Mouse (Mus musculus) midbrain, postnatal 0 days (tissue): ENCODE measurements around the gene Apoa2. TPM values are rescaled to one million over a fixed set of nuclear protein-coding genes. Genes with fewer than 3 reads are reported as not detected.

ENCODE experiments used
- ATAC-seq: fragments of 200-750 bp; cut with Nextera tagmentation; 2 replicates; pipeline ENCODE4 v1.8.0; 2017; ENCODE audit warnings: moderate number of reproducible peaks, mild to moderate bottlenecking, moderate TSS enrichment, moderate library complexity; ENCODE audit not compliant: low FRiP score
- DNase-seq: peaks from one replicate; pipeline ENCODE4 v3.0.0-alpha.2; 2015; ENCODE audit warnings: low spot score
- H3K27ac ChIP-seq: fragments of 300-500 bp; sonication (generic); 2 replicates; pipeline ENCODE4 v1.5.1; 2014; ENCODE audit warnings: low read depth, mild to moderate bottlenecking, low read length, mixed read lengths
- H3K27me3 ChIP-seq: fragments of 300-500 bp; sonication (generic); 2 replicates; pipeline ENCODE4 v1.6.1; 2014; ENCODE audit warnings: low read length, control low read depth, mixed read lengths; ENCODE audit not compliant: insufficient read depth
- H3K36me3 ChIP-seq: fragments of 300-500 bp; sonication (generic); 2 replicates; pipeline ENCODE4 v1.6.1; 2014; ENCODE audit warnings: low read length, control low read depth, mixed read lengths; ENCODE audit not compliant: insufficient read depth
- H3K4me1 ChIP-seq: fragments of 300-500 bp; sonication (generic); 2 replicates; pipeline ENCODE4 v1.6.1; 2014; ENCODE audit warnings: mild to moderate bottlenecking, control low read depth, antibody characterized with exemption, low read length, mixed read lengths; ENCODE audit not compliant: insufficient read depth
- H3K4me2 ChIP-seq: fragments of 300-500 bp; sonication (generic); 2 replicates; pipeline ENCODE4 v1.6.1; 2014; ENCODE audit warnings: low read depth, mild to moderate bottlenecking, low read length, mixed read lengths; ENCODE audit not compliant: poor library complexity, severe bottlenecking
- H3K4me3 ChIP-seq: fragments of 300-500 bp; sonication (generic); 2 replicates; pipeline ENCODE4 v1.5.1; 2014; ENCODE audit warnings: low read depth, mild to moderate bottlenecking, low read length, moderate library complexity
- H3K9ac ChIP-seq: fragments of 300-500 bp; sonication (generic); replicated peaks from 2 replicates; pipeline ENCODE4 v1.6.1; 2014; ENCODE audit warnings: mild to moderate bottlenecking, low read length, moderate library complexity, mixed read lengths; ENCODE audit not compliant: poor library complexity, severe bottlenecking
- H3K9me3 ChIP-seq: fragments of 300-500 bp; sonication (generic); 2 replicates; pipeline ENCODE4 v1.6.1; 2016; ENCODE audit warnings: low read length, control low read depth
- CTCF ChIP-seq: IDR thresholded peaks from 2 replicates; pipeline ENCODE4 v1.5.1; 2016; ENCODE audit warnings: antibody characterized with exemption, mild to moderate bottlenecking
- WGBS: fragments of 180-500 bp; shearing (Covaris S2); extraction: QIAGEN DNeasy Blood & Tissue Kit; methylation state at CpG from one replicate; pipeline ENCODE4 v1.1.7; 2014; 5-methylcytosine and 5-hydroxymethylcytosine counted together
- polyA plus RNA-seq: library from polyadenylated mRNA; unstranded; fragments of >200 nt; fragmentation: Nextera tagmentation; extraction: Ambion mirVana; gene quantifications from 2 replicates; pipeline ENCODE4 v1.2.1, GENCODE M21; 2015
- total RNA-seq: library from RNA; depleted of rRNA; stranded (reverse); fragments of >200 nt; gene quantifications from 2 replicates; pipeline ENCODE4 v1.2.3, GENCODE M21; 2014

The Apoa2 gene
- total and polyA plus RNA-seq, 2 experiments from 2014 or later: 3.7 to 5.2 TPM

DNA sequence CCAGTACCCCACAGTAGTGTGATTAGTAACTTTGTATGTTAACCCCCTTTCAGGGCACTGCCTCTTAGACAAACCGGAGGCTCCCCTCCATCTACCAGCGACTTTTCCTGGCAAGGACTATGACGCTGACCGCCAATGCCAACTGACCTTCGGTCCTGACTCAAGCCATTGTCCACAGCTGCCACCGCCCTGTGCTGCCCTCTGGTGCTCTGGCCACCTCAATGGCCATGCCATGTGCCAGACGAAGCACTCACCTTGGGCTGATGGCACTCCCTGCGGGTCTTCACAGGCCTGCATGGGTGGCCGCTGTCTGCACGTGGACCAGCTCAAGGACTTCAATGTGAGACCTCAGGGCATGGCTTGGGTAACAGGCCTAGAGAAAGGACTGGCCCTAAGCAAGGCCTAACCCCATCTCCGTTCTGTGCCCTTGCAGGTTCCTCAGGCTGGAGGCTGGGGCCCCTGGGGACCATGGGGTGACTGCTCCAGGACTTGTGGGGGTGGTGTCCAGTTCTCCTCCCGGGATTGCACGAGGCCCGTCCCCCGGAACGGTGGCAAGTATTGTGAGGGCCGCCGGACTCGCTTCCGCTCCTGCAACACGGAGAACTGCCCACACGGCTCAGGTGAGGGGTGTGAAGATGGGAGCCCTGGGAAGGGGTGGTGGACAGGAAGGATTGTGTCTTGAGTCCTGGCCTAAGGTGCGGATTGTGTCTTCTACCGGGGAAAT lies 31.4 kb downstream of the Apoa2 start:
- Histone ChIP-seq H3K36me3 (no peaks in the 10 kb centered on the region), H3K9me3 (no peaks in the 10 kb centered on the region), H3K27ac (no peak overlapping the region), H3K4me1 (0 out of 2 replicates have a peak, but pooled peaks cover 3% of the 10 kb centered on the region), H3K27me3 (no peaks in the 10 kb centered on the region), H3K4me3 (no peak overlapping the region), H3K9ac (no peak overlapping the region), H3K4me2 (no peak overlapping the region)
- no peak for DNase-seq
- peak; percentile 26 for TF ChIP-seq CTCF
- ATAC-seq: no peak
- 91% methylated on average over 24 of the region's 24 CpGs for WGBS

DNA sequence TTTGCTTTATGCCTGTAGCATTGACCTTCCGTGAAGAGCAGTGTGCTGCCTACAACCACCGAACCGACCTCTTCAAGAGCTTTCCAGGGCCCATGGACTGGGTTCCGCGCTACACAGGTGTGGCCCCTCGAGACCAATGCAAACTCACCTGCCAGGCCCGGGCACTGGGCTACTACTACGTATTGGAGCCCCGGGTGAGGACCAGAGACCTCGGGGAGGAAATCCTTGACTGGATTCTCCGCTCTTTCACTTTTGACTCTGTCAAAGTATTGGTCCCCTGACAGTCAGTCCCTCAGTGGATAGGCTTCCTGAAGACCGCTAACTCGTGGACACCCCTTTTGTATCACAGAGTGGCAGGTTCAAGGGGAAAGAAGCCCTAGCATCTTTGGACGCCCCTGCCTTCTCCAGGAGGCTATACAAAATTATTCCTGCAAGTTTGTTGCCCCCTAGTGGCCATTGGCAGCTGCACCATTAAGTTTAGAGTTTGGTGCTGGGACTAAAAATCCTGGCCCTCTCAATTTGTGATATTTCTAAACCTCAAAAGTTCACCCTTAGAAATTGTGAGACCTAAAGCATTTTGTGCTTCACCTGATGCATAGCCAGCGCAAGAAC lies 32.2 kb downstream of the Apoa2 start:
- DNase-seq (peak; percentile 81), ATAC-seq (0 out of 2 replicates have a peak, but pooled peaks have one; percentile 9)
- WGBS: 71% methylated on average over 15 of the region's 15 CpGs
- no peak overlapping the region for H3K9ac ChIP-seq
- no peaks in the 10 kb centered on the region for H3K27me3 ChIP-seq
- H3K27ac ChIP-seq: no peak overlapping the region
- TF ChIP-seq CTCF: peak; percentile 87
- no peaks in the 10 kb centered on the region for H3K36me3 ChIP-seq
- H3K9me3 ChIP-seq: no peaks in the 10 kb centered on the region
- no peak overlapping the region for H3K4me2 ChIP-seq
- 0 out of 2 replicates have a peak, but pooled peaks cover 2% of the 10 kb centered on the region for H3K4me1 ChIP-seq
- no peak overlapping the region for H3K4me3 ChIP-seq

DNA sequence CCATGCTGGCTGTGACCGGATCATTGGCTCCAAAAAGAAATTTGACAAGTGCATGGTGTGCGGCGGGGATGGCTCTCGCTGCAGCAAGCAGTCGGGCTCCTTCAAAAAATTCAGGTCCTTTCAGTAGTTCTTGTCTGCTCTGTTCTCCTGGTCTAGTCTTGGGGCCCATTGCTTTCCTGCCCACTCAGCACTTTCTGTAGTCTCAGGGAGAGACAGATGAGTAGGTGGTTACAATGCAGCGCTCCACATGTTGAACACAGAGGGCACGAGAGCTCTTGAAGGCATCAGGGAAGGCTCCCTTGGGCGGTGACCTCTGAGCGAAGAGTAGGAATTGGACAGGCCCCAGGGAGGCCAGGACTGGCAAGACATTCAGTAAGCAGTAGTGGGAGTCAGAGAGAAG lies 32.9 kb downstream of the Apoa2 start:
- H3K9ac ChIP-seq: no peak overlapping the region
- H3K27ac ChIP-seq: no peak overlapping the region
- ATAC-seq: no peak
- 86% methylated on average over 9 of the region's 9 CpGs for WGBS
- DNase-seq: no peak
- no peaks in the 10 kb centered on the region for H3K4me1 ChIP-seq
- H3K4me2 ChIP-seq: no peak overlapping the region
- no peak overlapping the region for H3K4me3 ChIP-seq
- no peaks in the 10 kb centered on the region for H3K36me3 ChIP-seq
- no peaks in the 10 kb centered on the region for H3K27me3 ChIP-seq
- H3K9me3 ChIP-seq: no peaks in the 10 kb centered on the region
- no peak for TF ChIP-seq CTCF

DNA sequence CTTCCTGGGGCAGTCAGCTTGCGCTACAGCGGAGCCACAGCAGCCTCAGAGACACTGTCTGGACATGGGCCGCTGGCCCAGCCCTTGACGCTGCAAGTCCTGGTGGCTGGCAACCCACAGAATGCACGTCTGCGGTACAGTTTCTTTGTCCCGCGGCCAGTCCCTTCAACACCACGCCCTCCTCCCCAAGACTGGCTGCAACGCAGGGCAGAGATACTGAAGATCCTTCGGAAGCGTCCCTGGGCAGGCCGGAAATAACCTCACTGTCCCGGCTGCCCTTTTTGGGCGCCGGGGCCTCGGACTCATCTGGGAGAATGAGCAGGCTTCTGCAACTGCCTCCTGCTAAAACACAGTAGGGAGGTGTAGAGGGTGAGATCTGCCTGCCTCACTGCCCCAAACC lies 34.1 kb downstream of the Apoa2 start:
- 87% methylated on average over 17 of the region's 17 CpGs for WGBS
- no peak for ATAC-seq
- no peak overlapping the region for H3K27ac ChIP-seq
- no peak overlapping the region for H3K4me3 ChIP-seq
- H3K36me3 ChIP-seq: no peaks in the 10 kb centered on the region
- no peak overlapping the region for H3K4me2 ChIP-seq
- no peak for TF ChIP-seq CTCF
- DNase-seq: no peak
- H3K9ac ChIP-seq: no peak overlapping the region
- H3K9me3 ChIP-seq: no peaks in the 10 kb centered on the region
- peaks cover 5% of the 10 kb centered on the region; the same call in 1 of the 2 replicates for H3K4me1 ChIP-seq
- no peaks in the 10 kb centered on the region for H3K27me3 ChIP-seq

DNA sequence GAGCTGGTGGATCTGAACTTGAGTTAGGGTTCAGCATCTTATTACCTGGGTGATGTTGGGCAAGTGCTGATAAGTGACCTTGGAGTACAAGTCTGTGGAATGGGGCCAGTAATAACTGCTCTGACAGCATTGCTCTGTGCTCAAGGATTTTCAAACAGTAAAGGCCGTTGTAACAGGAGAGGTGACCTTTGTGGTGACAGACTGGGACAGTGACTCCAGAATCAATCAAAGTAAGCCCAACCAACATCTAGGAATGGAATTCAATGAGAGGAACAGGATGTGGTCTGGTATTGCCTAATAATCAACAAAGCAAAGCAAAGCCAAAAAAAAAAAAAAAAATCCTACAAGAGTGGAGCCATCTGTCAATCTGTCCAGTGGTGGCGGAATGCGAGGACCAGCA lies 35.5 kb downstream of the Apoa2 start:
- no peak overlapping the region for H3K4me3 ChIP-seq
- H3K9ac ChIP-seq: no peak overlapping the region
- H3K36me3 ChIP-seq: no peaks in the 10 kb centered on the region
- ATAC-seq (no peak), DNase-seq (no peak)
- 91% methylated on average over 3 of the region's 3 CpGs for WGBS
- no peaks in the 10 kb centered on the region for H3K27me3 ChIP-seq
- no peak overlapping the region for H3K27ac ChIP-seq
- peaks cover 5% of the 10 kb centered on the region; the same call in 1 of the 2 replicates for H3K4me1 ChIP-seq
- no peaks in the 10 kb centered on the region for H3K9me3 ChIP-seq
- H3K4me2 ChIP-seq: no peak overlapping the region
- TF ChIP-seq CTCF: no peak

DNA sequence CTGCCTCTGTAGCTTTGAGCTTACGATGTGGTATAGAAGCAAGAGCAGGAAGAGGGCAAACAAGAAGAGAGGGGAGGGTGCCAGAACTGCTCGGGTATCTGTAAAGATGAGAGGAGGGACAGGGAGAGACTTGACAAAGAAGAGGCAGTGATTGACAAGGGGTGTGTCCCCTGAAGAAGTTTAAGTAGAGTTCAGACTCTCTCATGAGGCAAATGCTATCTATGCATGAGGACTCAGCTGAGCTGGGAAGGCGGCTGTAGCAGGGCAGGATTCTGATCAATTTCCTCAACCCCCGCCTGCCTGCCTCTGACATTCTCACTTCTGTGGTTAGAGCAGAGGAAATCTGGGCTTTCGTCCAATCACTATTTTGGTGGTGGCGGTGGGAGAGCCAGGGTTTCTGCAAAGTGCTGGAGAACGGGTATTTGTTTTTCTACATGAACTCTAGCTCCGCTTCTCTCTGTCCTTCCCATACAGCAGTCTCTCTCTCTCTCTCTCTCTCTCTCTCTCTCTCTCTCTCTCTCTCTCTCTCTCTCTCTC lies 37.8 kb downstream of the Apoa2 start:
- Histone ChIP-seq H3K27ac (peak overlapping the region; percentile 73), H3K9me3 (no peaks in the 10 kb centered on the region), H3K27me3 (no peaks in the 10 kb centered on the region), H3K36me3 (no peaks in the 10 kb centered on the region), H3K9ac (peak overlapping the region; percentile 30), H3K4me1 (peaks cover 5% of the 10 kb centered on the region; the same call in 1 of the 2 replicates), H3K4me2 (peak overlapping the region; percentile 51), H3K4me3 (peak overlapping the region; percentile 28)
- ATAC-seq: peak; percentile 79
- DNase-seq: peak; percentile 85
- no peak for TF ChIP-seq CTCF
- 1% methylated on average over 8 of the region's 8 CpGs for WGBS
